Mouse (Mus musculus) liver, postnatal 0 days (tissue): ENCODE measurements around the gene Rab21.

Source experiments
- CTCF ChIP-seq: sonication (generic); IDR thresholded peaks from 2 replicates; pipeline ENCODE4 v1.5.1; 2016; ENCODE audit warnings: antibody characterized with exemption, low read depth
- EP300 ChIP-seq: IDR thresholded peaks from 2 replicates; pipeline ENCODE4 v1.6.1; 2016; ENCODE audit warnings: antibody characterized with exemption, low read depth, mild to moderate bottlenecking

GRCm38 (mm10) chr10:115256162-115256561 lies 59.2 kb downstream of the Rab21 start:
- TF ChIP-seq CTCF: no peak
- no peak for TF ChIP-seq EP300
